Mouse (Mus musculus) right cerebral cortex, postnatal 36 days (tissue): ENCODE data around the gene Ldlr.
"Not testable (repeated sequence)": the region's sequence is repeated elsewhere in the genome, so short reads cannot be mapped to it uniquely, and the experiment has no call there.

Source experiments
- DNase-seq, 2 experiments: peaks; one replicate each; pipeline ENCODE4 v3.0.0; 2022; ENCODE audit warnings: low spot score in 2 of 2, mixed read lengths in 1 of 2

The Ldlr gene

GRCm38 (mm10) chr9:21723377-21724146 lies at the start of gene Ldlr:
TSS of gene Ldlr (plus strand) at chr9:21723483.
- DNase-seq, result peak; percentile 63 to 72

GRCm38 (mm10) chr9:21677706-21678105 lies 45.6 kb upstream of the Ldlr start:
- DNase-seq, result peak in 1 of 2 experiments; percentile 17

- DNase-seq, result no peak
These were observed 42.8 kb upstream of the Ldlr start for GRCm38 (mm10) chr9:21680448-21680847.

GRCm38 (mm10) chr9:21682827-21683226 lies 40.5 kb upstream of the Ldlr start:
- no peak for DNase-seq

GRCm38 (mm10) chr9:21683897-21684296 lies 39.4 kb upstream of the Ldlr start:
- DNase-seq, result no peak

- DNase-seq, result no peak
These were observed 34.7 kb upstream of the Ldlr start for GRCm38 (mm10) chr9:21688554-21688953.

- no peak for DNase-seq
These were observed 33.3 kb upstream of the Ldlr start for GRCm38 (mm10) chr9:21690031-21690430.

- no peak for DNase-seq
These were observed 31.4 kb upstream of the Ldlr start for GRCm38 (mm10) chr9:21691862-21692261.

- DNase-seq, result no peak
These were observed 30.8 kb upstream of the Ldlr start for GRCm38 (mm10) chr9:21692491-21692890.

- DNase-seq, result no peak
These were observed 29.2 kb upstream of the Ldlr start for GRCm38 (mm10) chr9:21694071-21694470.

- no peak for DNase-seq
These were observed 28.0 kb upstream of the Ldlr start for GRCm38 (mm10) chr9:21695229-21695792.

- no peak for DNase-seq
These were observed 26.2 kb upstream of the Ldlr start for GRCm38 (mm10) chr9:21697121-21697520.

GRCm38 (mm10) chr9:21699280-21699679 lies 24.0 kb upstream of the Ldlr start:
- not testable (repeated sequence) for DNase-seq

- DNase-seq, result no peak
These were observed 22.2 kb upstream of the Ldlr start for GRCm38 (mm10) chr9:21701091-21701490.

- DNase-seq, result no peak
These were observed 19.8 kb upstream of the Ldlr start for GRCm38 (mm10) chr9:21703494-21703893.

- no peak for DNase-seq
These were observed 17.2 kb upstream of the Ldlr start for GRCm38 (mm10) chr9:21706085-21706484.

- DNase-seq, result no peak
These were observed 16.6 kb upstream of the Ldlr start for GRCm38 (mm10) chr9:21706586-21707265.

GRCm38 (mm10) chr9:21709340-21709739 lies 13.9 kb upstream of the Ldlr start:
- no peak for DNase-seq

- DNase-seq, result no peak
These were observed 8.0 kb upstream of the Ldlr start for GRCm38 (mm10) chr9:21715298-21715697.

- DNase-seq, result no peak
These were observed 6.3 kb upstream of the Ldlr start for GRCm38 (mm10) chr9:21717015-21717414.

- DNase-seq, result no peak
These were observed 2.2 kb upstream of the Ldlr start for GRCm38 (mm10) chr9:21721036-21721435.

GRCm38 (mm10) chr9:21724147-21724536 lies 859 bp downstream of the Ldlr start:
- DNase-seq, result peak; percentile 85 to 91
